Mouse (Mus musculus) erythroblast, embryonic 14.5 days (primary cell): Measurements from ENCODE around the gene Prss27. TPM values are rescaled to one million over a fixed set of nuclear protein-coding genes. Genes with fewer than 3 reads are reported as not detected.

ENCODE experiments used
- H3K27me3 ChIP-seq: 2 replicates; pipeline ENCODE4 v1.6.1; 2012; ENCODE audit warnings: inconsistent platforms; ENCODE audit not compliant: control insufficient read depth
- H3K36me3 ChIP-seq: 2 replicates; pipeline ENCODE4 v1.6.1; 2012; ENCODE audit warnings: mild to moderate bottlenecking, inconsistent platforms; ENCODE audit not compliant: control insufficient read depth
- H3K4me1 ChIP-seq: 2 replicates; pipeline ENCODE4 v1.6.1; 2012; ENCODE audit warnings: inconsistent platforms; ENCODE audit not compliant: control insufficient read depth
- H3K4me3 ChIP-seq: replicated peaks from 2 replicates; pipeline ENCODE3; 2012; ENCODE audit warnings: moderate library complexity, mild to moderate bottlenecking, inconsistent platforms
- H3K9me3 ChIP-seq: 2 replicates; pipeline ENCODE4 v1.6.1; 2012; ENCODE audit warnings: low read length, inconsistent platforms, mixed read lengths; ENCODE audit not compliant: control insufficient read depth
- GATA1 ChIP-seq: IDR thresholded peaks from 2 replicates; pipeline ENCODE4 v1.6.1; 2012; ENCODE audit warnings: low read length, inconsistent platforms, mixed read lengths
- TAL1 ChIP-seq: IDR thresholded peaks from 3 replicates; pipeline ENCODE4 v1.6.1; 2012; ENCODE audit warnings: low read length, inconsistent platforms, mixed read lengths
- polyA plus RNA-seq: library from polyadenylated mRNA; stranded (reverse); fragments of >175 nt; gene quantifications from 2 replicates; pipeline ENCODE4 v1.2.3, GENCODE M21; 2012

The Prss27 gene
- not detected in 2 replicates for polyA plus RNA-seq

GRCm38 (mm10) chr17:24037844-24038243, at the start of gene Prss27:
Prss27 (plus strand) TSS chr17:24038144.
- Histone ChIP-seq H3K9me3 (peaks cover 5% of the 10 kb centered on the region; the same call in 1 of the 2 replicates), H3K36me3 (no peaks in the 10 kb centered on the region), H3K27me3 (no peaks in the 10 kb centered on the region), H3K4me1 (no peaks in the 10 kb centered on the region), H3K4me3 (no peak within 1 kb of the TSS)
- no peak for TF ChIP-seq TAL1
- no peak for TF ChIP-seq GATA1

- peaks cover 3% of the 10 kb centered on the region; the same call in 1 of the 2 replicates for H3K36me3 ChIP-seq
- H3K27me3 ChIP-seq: no peaks in the 10 kb centered on the region
- TF ChIP-seq GATA1: no peak
- no peak for TF ChIP-seq TAL1
- H3K9me3 ChIP-seq: no peaks in the 10 kb centered on the region
- H3K4me3 ChIP-seq: no peak overlapping the region
- peaks cover 5% of the 10 kb centered on the region for H3K4me1 ChIP-seq
These were observed 48.1 kb upstream of the Prss27 start for GRCm38 (mm10) chr17:23989802-23990201.

- TF ChIP-seq TAL1 (no peak), GATA1 (no peak)
- Histone ChIP-seq H3K27me3 (no peaks in the 10 kb centered on the region), H3K9me3 (no peaks in the 10 kb centered on the region), H3K4me1 (peaks cover 5% of the 10 kb centered on the region), H3K36me3 (peaks cover 10% of the 10 kb centered on the region; the same call in 1 of the 2 replicates), H3K4me3 (no peak overlapping the region)
These were observed 45.0 kb upstream of the Prss27 start for GRCm38 (mm10) chr17:23992789-23993553.

- H3K4me3 ChIP-seq: no peak overlapping the region
- peaks cover 10% of the 10 kb centered on the region; the same call in 1 of the 2 replicates for H3K36me3 ChIP-seq
- H3K9me3 ChIP-seq: no peaks in the 10 kb centered on the region
- H3K27me3 ChIP-seq: no peaks in the 10 kb centered on the region
- peaks cover 5% of the 10 kb centered on the region for H3K4me1 ChIP-seq
- no peak for TF ChIP-seq GATA1
- TF ChIP-seq TAL1: no peak
These were observed 44.1 kb upstream of the Prss27 start for GRCm38 (mm10) chr17:23993559-23994428.

- no peak for TF ChIP-seq TAL1
- no peak for TF ChIP-seq GATA1
- Histone ChIP-seq H3K4me1 (peaks cover 5% of the 10 kb centered on the region), H3K4me3 (no peak overlapping the region), H3K9me3 (no peaks in the 10 kb centered on the region), H3K36me3 (peaks cover 10% of the 10 kb centered on the region; the same call in 1 of the 2 replicates), H3K27me3 (no peaks in the 10 kb centered on the region)
These were observed 43.3 kb upstream of the Prss27 start for GRCm38 (mm10) chr17:23994667-23995066.

GRCm38 (mm10) chr17:23995421-23995820, 42.5 kb upstream of the Prss27 start:
- no peak overlapping the region for H3K4me3 ChIP-seq
- peaks cover 5% of the 10 kb centered on the region for H3K4me1 ChIP-seq
- no peaks in the 10 kb centered on the region for H3K27me3 ChIP-seq
- peaks cover 10% of the 10 kb centered on the region; the same call in 1 of the 2 replicates for H3K36me3 ChIP-seq
- H3K9me3 ChIP-seq: no peaks in the 10 kb centered on the region
- TF ChIP-seq GATA1 (no peak), TAL1 (no peak)

GRCm38 (mm10) chr17:23997901-23998300, 40.0 kb upstream of the Prss27 start, which contains the start of gene Prss22:
Prss22 (minus strand) TSS chr17:23998100.
- Histone ChIP-seq H3K36me3 (peaks cover 10% of the 10 kb centered on the region; the same call in 1 of the 2 replicates), H3K4me3 (peak within 1 kb of the TSS; percentile 18), H3K27me3 (no peaks in the 10 kb centered on the region), H3K4me1 (peaks cover 5% of the 10 kb centered on the region), H3K9me3 (no peaks in the 10 kb centered on the region)
- TF ChIP-seq TAL1 (no peak), GATA1 (no peak)

- TF ChIP-seq GATA1 (no peak), TAL1 (no peak)
- peaks cover 10% of the 10 kb centered on the region; the same call in 1 of the 2 replicates for H3K36me3 ChIP-seq
- no peaks in the 10 kb centered on the region for H3K27me3 ChIP-seq
- H3K4me3 ChIP-seq: no peak overlapping the region
- H3K9me3 ChIP-seq: no peaks in the 10 kb centered on the region
- H3K4me1 ChIP-seq: peaks cover 3% of the 10 kb centered on the region; the same call in 1 of the 2 replicates
These were observed 39.6 kb upstream of the Prss27 start for GRCm38 (mm10) chr17:23998383-23998782.

GRCm38 (mm10) chr17:24000404-24000803, 37.5 kb upstream of the Prss27 start:
- Histone ChIP-seq H3K9me3 (no peaks in the 10 kb centered on the region), H3K4me3 (no peak overlapping the region), H3K27me3 (no peaks in the 10 kb centered on the region), H3K36me3 (peaks cover 7% of the 10 kb centered on the region; the same call in 1 of the 2 replicates), H3K4me1 (no peaks in the 10 kb centered on the region)
- TF ChIP-seq GATA1 (no peak), TAL1 (no peak)
